Mouse (Mus musculus): ENCODE measurements at regions not wholly inside any gene's neighbourhood (a gene's known extent, or its start where the extent isn't known, plus 50 kb on each side); places are given as distances from the start of the nearest gene placed in this dataset.

GRCm38 (mm10) chr10:24486224-24486623 is 109.0 kb upstream of the Ccn2 start:
- TF ChIP-seq EP300 (IDR thresholded peaks at IDR 0.05) = peak; percentile 90
- TF ChIP-seq CTCF (IDR thresholded peaks at IDR 0.05) = no peak
